Mouse (Mus musculus) monocyte, adult 2 months (primary cell): Measurements from ENCODE around the gene Tmem116.

Experiments used
- DNase-seq, 2 experiments: peaks; one replicate each; pipeline ENCODE4 v3.0.0; 2022; ENCODE audit warnings: low spot score in 2 of 2, low read depth in 1 of 2

Gene Tmem116

GRCm38 (mm10) chr5:121536921-121537555, 85.3 kb downstream of the Tmem116 start:
- no peak for DNase-seq

DNA sequence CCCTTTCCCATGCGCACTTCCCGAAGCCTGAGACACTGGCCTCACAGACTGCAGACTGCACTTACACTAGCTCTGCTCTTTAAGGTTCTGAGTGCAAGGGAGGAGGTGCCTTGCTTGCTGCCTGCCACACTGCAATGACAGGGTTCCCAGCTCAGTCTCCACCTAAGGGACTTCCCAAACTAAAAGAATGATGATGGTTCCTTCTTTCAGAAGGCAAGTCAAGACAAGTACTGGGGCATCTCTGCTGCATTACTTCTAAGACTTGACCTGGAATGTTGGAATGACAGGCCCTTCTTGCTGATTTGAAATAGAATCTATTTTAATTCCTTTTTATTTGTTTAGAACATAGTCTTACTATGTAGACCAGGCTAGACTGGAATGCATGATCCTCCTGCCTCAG, 85.9 kb downstream of the Tmem116 start:
- no peak for DNase-seq

GRCm38 (mm10) chr5:121540066-121540465, 88.4 kb downstream of the Tmem116 start:
- DNase-seq = no peak

DNA sequence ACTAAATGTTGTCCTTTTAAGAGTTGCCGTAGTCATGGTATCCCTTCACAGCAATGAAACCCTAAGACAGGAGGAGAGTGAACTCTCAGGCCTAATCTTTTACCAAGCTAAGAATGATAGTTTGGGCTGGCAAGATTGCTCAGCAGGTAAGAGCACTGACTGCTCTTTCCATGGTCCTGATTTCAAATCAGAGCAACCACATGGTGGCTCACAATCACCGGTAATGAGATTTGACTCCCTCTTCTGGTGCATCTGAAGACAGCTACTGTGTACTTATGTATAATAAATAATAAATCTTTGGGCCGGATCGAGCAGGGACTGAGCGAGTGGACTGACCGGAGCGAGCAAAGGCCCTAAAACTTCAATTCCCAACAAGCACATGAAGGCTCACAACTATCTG, 89.5 kb downstream of the Tmem116 start:
- no peak for DNase-seq

GRCm38 (mm10) chr5:121543370-121543769, 91.7 kb downstream of the Tmem116 start:
- no peak for DNase-seq

DNA sequence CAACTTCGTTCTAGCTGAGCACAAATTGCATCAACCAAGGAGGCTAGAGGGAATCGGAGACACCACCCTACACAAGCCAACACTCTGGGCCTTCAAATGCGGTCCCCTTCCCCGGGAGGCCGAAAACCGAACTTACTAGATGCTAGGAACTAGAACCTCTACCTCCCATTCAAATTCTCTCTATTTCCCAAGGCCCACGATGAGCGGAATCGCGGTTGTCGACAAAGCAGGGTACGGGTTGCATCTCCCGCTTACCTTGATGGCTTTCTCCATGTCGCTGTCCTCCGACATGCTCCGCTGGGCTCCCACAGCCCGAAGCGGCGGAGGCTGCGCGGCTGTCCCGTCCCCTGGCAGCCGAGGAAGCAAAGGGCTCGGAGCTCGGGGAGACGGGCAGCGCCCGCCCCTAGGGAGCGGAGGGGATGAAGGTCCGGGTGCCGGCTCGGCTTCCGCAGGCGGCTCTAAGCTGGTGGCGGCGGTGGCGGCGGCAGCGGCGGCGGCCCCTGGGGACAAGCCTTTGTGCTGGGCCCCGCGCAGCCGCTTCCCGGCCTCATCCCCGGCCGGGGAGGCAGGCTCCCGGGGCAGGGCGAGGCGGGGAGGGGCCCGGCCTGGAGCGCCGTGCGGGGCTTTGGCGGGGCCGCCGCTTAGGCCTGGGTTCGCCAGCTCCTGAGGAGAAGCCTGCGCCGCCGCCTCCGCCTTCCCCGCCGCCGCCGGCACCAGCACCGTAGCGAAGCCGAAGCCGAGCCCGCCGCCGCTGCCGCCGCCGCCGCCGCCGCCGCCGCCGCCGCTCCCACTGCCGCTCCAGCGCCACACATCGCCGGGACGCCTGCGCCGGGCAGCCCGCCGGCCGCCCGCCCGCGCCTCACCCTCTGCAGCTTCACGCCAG, 93.5 kb downstream of the Tmem116 start, which contains the start of the genes Adam1a and Gm42878:
Adam1a (minus strand) TSS at position 573 of the 883 bp plus-strand sequence.
Gm42878 (minus strand) TSS at position 573 of the 883 bp plus-strand sequence.
- DNase-seq = peak; percentile 35 to 43

DNA sequence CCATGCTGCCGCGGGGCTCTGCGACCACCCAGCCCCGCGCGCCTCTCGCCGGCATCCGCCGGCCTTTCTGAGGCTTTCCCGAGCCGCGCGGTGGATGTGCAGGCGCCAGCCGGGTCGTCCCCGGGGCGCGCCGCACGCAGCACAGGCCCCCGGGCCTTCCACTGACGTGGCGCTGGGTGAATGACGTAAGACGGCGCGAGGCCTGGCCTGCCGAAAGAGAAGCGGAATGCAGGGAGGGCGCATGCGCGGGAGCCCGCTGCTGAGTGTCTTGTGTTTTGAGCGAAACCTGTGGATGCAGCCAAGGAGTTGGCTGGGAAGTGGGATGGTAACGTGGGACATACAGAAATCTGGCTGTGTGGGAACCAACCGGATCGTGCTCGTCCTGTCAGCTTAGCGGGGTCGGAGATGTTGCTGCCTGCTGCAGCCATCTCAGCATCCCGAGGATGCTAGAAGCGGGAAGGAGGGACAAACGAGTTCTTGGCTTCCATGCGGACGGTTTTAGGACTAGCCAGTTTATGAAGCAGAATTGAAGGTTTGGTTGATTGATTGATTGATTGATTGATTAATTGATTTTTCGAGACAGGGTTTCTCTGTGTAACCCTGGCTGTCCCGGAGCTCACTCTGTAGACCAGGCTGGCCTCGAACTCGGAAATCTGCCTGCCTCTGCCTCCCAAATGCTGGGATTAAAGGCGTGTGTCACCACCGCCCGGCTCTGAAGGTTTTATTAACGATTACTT, 94.3 kb downstream of the Tmem116 start, which contains the start of gene Mapkapk5:
Mapkapk5 (minus strand) TSS at position 113 of the 737 bp plus-strand sequence.
- peak; percentile 89 to 96 for DNase-seq

DNA sequence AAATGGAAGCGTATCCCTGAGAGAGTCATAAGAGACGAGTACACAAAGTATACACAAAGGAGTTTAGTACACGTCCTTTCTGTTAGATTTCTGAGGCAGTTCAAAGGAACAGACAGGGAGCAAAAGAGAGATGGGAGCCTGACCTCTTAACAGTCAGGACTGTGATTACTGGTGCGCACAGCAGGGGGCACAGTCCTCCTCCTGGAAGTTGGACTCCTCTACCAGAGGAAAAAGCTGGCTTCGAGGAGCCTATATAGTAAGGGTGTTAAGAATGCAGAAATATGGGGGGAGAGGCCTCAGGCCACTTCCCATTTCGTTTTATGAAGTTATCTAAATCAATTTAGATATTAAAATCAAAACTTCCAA, 94.8 kb downstream of the Tmem116 start:
- peak in 1 of 2 experiments; percentile 38 for DNase-seq

DNA sequence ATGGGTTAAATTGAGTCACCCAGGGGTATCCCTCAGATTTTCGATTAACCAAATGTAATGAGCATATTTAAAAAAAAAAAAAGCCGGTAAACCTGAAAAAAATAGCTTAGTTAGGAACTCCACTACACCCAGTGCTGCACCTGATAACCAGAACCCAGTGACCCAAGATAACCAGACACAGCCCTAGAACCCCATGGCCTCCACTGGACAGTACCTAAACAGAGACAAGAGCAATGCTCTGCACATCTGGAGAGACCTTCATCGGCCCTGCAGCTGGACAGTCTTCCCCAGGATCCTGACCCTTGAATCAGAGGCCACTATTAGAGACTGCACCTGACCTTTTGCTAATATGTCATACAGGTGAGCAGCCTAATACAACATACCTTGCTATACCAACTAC, 95.4 kb downstream of the Tmem116 start:
- no peak for DNase-seq

DNA sequence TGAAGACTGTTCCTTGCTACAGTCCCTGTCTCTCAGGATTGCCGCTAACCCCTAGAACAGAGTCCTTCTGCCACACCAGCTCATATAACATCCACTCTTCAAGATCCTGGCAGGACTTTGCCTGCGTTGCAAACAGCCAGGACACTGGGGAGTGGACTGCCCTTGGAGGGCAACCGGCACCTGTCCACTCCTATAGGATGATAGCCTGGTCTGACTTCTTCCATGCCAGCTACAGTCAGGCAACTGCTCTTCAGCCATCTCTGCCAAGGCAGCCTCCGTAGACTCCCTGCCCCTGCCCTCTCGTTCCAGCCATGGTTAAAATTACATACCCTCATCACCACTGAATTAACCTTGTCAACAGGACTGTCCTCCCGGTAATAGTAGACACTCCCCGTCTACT, 97.5 kb downstream of the Tmem116 start:
- DNase-seq = no peak

GRCm38 (mm10) chr5:121562436-121562835, 110.7 kb downstream of the Tmem116 start:
- no peak for DNase-seq

DNA sequence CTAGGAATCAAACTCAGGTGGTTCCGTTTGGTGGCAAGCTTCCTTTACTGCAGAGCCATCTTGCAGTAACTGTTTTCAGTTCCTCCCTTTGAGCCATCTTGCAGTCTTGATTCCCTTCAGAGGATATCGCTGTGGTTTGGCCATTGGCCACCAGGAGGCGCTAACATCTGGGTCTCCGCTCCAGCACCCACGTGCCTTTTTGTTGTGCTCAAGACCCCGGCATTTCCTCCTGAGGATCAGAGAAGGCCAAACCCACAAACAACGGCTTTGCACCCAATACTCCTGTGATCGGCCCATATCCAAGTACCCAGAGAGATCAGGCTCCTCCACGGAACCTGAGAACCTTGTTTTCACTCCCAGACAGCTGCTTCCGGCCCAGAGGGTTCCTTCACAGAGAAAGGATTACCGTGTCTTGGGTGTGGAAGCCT, 112.8 kb downstream of the Tmem116 start:
- peak; percentile 68 to 86 for DNase-seq

- DNase-seq = no peak
Observed at GRCm38 (mm10) chr5:121566035-121566681, 114.5 kb downstream of the Tmem116 start.

DNA sequence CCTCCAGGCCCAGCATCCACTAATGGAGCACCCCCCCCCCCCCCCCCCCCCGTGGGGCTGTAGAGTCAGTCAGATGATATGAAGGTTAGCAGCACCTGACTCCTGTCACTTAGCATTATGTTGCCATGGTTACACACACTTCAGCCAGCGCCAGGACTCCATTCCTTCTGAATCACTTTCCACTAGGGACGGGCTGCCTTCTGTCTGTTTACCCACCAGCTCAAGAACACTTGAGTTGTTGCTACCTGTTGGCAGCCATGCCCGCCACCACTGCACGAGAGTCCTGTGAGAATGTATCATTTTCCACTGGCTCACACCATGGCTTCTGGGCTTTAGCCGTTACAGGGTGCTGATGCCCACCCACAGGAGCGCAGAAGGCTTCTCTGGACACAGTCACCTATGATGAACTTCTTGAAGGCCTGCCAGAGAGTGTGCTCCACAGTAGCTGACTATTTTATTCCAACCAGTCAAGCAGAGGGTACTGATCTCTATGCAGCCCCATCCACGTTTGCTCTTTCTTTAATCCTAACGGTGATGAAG, 118.3 kb downstream of the Tmem116 start:
- DNase-seq = no peak

- no peak for DNase-seq
Observed at GRCm38 (mm10) chr5:121570787-121571186, 119.1 kb downstream of the Tmem116 start.
